ENCODE assay signal across 26 mouse cellular contexts in genomic region chr14:75883873-75884272, GRCm38 (mm10).
"Had no signal": no experiment of that assay in that cellular context is flagged by ENCODE, and none has a peak within 500 bp of the region (broad histone marks: within the 10 kb centered on the region; RNA-seq: fewer than 3 reads in every experiment).

No protein-coding gene starts in this region.

- H3K9me3 ChIP-seq: embryonic facial prominence, embryonic 10.5 days; embryonic facial prominence, embryonic 12.5 days; embryonic facial prominence, embryonic 13.5 days; embryonic facial prominence, embryonic 15.5 days; forebrain, embryonic 10.5 days; forebrain, embryonic 12.5 days; forebrain, embryonic 13.5 days; forebrain, embryonic 15.5 days; heart, embryonic 10.5 days had no signal

- H3K36me3 ChIP-seq: embryonic facial prominence, embryonic 10.5 days; embryonic facial prominence, embryonic 12.5 days; embryonic facial prominence, embryonic 13.5 days; embryonic facial prominence, embryonic 15.5 days; forebrain, embryonic 10.5 days; forebrain, embryonic 12.5 days; forebrain, embryonic 15.5 days; heart, embryonic 10.5 days had no signal

- H3K27me3 ChIP-seq: embryonic facial prominence, embryonic 12.5 days; embryonic facial prominence, embryonic 13.5 days; embryonic facial prominence, embryonic 15.5 days; forebrain, embryonic 12.5 days; forebrain, embryonic 13.5 days; forebrain, embryonic 15.5 days had no signal

- H3K4me2 ChIP-seq: embryonic facial prominence, embryonic 12.5 days; embryonic facial prominence, embryonic 13.5 days; embryonic facial prominence, embryonic 15.5 days; forebrain, embryonic 12.5 days; forebrain, embryonic 13.5 days; forebrain, embryonic 15.5 days had no signal

- H3K9ac ChIP-seq: embryonic facial prominence, embryonic 12.5 days; embryonic facial prominence, embryonic 13.5 days; embryonic facial prominence, embryonic 15.5 days; forebrain, embryonic 12.5 days; forebrain, embryonic 13.5 days; forebrain, embryonic 15.5 days; forebrain, postnatal 0 days had no signal

- H3K27ac ChIP-seq: embryonic facial prominence, embryonic 10.5 days; embryonic facial prominence, embryonic 12.5 days; embryonic facial prominence, embryonic 13.5 days; embryonic facial prominence, embryonic 15.5 days; forebrain, embryonic 10.5 days; forebrain, embryonic 12.5 days; forebrain, embryonic 13.5 days; forebrain, embryonic 15.5 days; gastrocnemius, adult 2 months; heart, adult 2 months; heart, embryonic 10.5 days had no signal

- H3K4me1 ChIP-seq: embryonic facial prominence, embryonic 12.5 days had no signal

- ATAC-seq: forebrain, embryonic 13.5 days; forebrain, embryonic 14.5 days; forebrain, embryonic 15.5 days; forebrain, postnatal 0 days had no signal

- DNase-seq: cerebellum, adult 9-11 months; cerebellum, postnatal 10 days; cerebellum, postnatal 14 days; cerebellum, postnatal 25 days; cerebellum, postnatal 36 days; embryo, embryonic 11 days; forebrain, postnatal 0 days; gastrocnemius, adult 2 months; gastrocnemius, postnatal 10 days; gastrocnemius, postnatal 14 days; gastrocnemius, postnatal 25 days; gastrocnemius, postnatal 36 days; heart, adult 11 months; heart, adult 18-20 months; heart, adult 2 months had no signal

- H3K4me3 ChIP-seq: embryonic facial prominence, embryonic 10.5 days; embryonic facial prominence, embryonic 12.5 days; embryonic facial prominence, embryonic 13.5 days; embryonic facial prominence, embryonic 15.5 days; erythroblast, embryonic 14.5 days; forebrain, embryonic 10.5 days; forebrain, embryonic 12.5 days; forebrain, embryonic 13.5 days; forebrain, embryonic 15.5 days; gastrocnemius, adult 2 months; heart, adult 2 months; heart, embryonic 10.5 days had no signal
